Mouse (Mus musculus): ENCODE results near the gene Tmx1. TPM values are rescaled to one million over a fixed set of nuclear protein-coding genes. Genes with fewer than 3 reads are reported as not detected.

Tmx1 gene
- polyA plus RNA-seq, 1 experiment, result 29.8 TPM

- no peak overlapping the region for H3K27ac ChIP-seq (ENCODE audit: insufficient read depth, low read length)
- WGBS, result 82% methylated on average over 3 of the region's 3 CpGs
- no peak for DNase-seq
- H3K4me3 ChIP-seq (replicated peaks; ENCODE audit: insufficient read depth, low read depth, low read length), result no peak overlapping the region
- no peak for TF ChIP-seq CTCF (IDR thresholded peaks at IDR 0.05; ENCODE audit: borderline replicate concordance, insufficient read depth, low read depth, low read length)
- TF ChIP-seq POLR2A (IDR thresholded peaks at IDR 0.05; ENCODE audit: borderline replicate concordance, insufficient read depth, low read length), result no peak
- H3K27me3 ChIP-seq (ENCODE audit: control insufficient read depth, insufficient read depth, low read length), result no peaks in the 10 kb centered on the region
- no peaks in the 10 kb centered on the region; the same call in 1 of the 2 replicates for H3K4me1 ChIP-seq (ENCODE audit: control insufficient read depth, insufficient read depth, low read length)
These were observed 25.0 kb upstream of the Tmx1 start for GRCm38 (mm10) chr12:70427885-70428284.

- Histone ChIP-seq H3K4me3 (replicated peaks; ENCODE audit: insufficient read depth, low read depth, low read length) (no peak overlapping the region), H3K27me3 (ENCODE audit: control insufficient read depth, insufficient read depth, low read length) (no peaks in the 10 kb centered on the region), H3K27ac (ENCODE audit: insufficient read depth, low read length) (no peak overlapping the region), H3K4me1 (ENCODE audit: control insufficient read depth, insufficient read depth, low read length) (no peaks in the 10 kb centered on the region; the same call in 1 of the 2 replicates)
- WGBS, result 87% methylated on average over 4 of the region's 4 CpGs
- no peak for TF ChIP-seq POLR2A (IDR thresholded peaks at IDR 0.05; ENCODE audit: borderline replicate concordance, insufficient read depth, low read length)
- no peak for TF ChIP-seq CTCF (IDR thresholded peaks at IDR 0.05; ENCODE audit: borderline replicate concordance, insufficient read depth, low read depth, low read length)
- DNase-seq, result no peak
These were observed 23.3 kb upstream of the Tmx1 start for GRCm38 (mm10) chr12:70429637-70430036.

GRCm38 (mm10) chr12:70430307-70430950 lies 22.5 kb upstream of the Tmx1 start:
- no peak overlapping the region for H3K27ac ChIP-seq (ENCODE audit: insufficient read depth, low read length)
- TF ChIP-seq CTCF (IDR thresholded peaks at IDR 0.05; ENCODE audit: borderline replicate concordance, insufficient read depth, low read depth, low read length), result 0 out of 2 replicates have a peak, but pooled peaks have one; percentile 5
- no peak for TF ChIP-seq POLR2A (IDR thresholded peaks at IDR 0.05; ENCODE audit: borderline replicate concordance, insufficient read depth, low read length)
- DNase-seq, result peak; percentile 31 to 44
- no peaks in the 10 kb centered on the region for H3K27me3 ChIP-seq (ENCODE audit: control insufficient read depth, insufficient read depth, low read length)
- no peaks in the 10 kb centered on the region; the same call in 1 of the 2 replicates for H3K4me1 ChIP-seq (ENCODE audit: control insufficient read depth, insufficient read depth, low read length)
- WGBS, result 23% methylated on average over 8 of the region's 8 CpGs
- no peak overlapping the region for H3K4me3 ChIP-seq (replicated peaks; ENCODE audit: insufficient read depth, low read depth, low read length)

GRCm38 (mm10) chr12:70431428-70431827 lies 21.5 kb upstream of the Tmx1 start:
- Histone ChIP-seq H3K27me3 (ENCODE audit: control insufficient read depth, insufficient read depth, low read length) (no peaks in the 10 kb centered on the region), H3K4me1 (ENCODE audit: control insufficient read depth, insufficient read depth, low read length) (no peaks in the 10 kb centered on the region; the same call in 1 of the 2 replicates), H3K4me3 (replicated peaks; ENCODE audit: insufficient read depth, low read depth, low read length) (no peak overlapping the region), H3K27ac (ENCODE audit: insufficient read depth, low read length) (no peak overlapping the region)
- no peak for DNase-seq
- TF ChIP-seq POLR2A (IDR thresholded peaks at IDR 0.05; ENCODE audit: borderline replicate concordance, insufficient read depth, low read length) (no peak), CTCF (IDR thresholded peaks at IDR 0.05; ENCODE audit: borderline replicate concordance, insufficient read depth, low read depth, low read length) (no peak)
- 15% methylated on average over 5 of the region's 5 CpGs for WGBS

GRCm38 (mm10) chr12:70449961-70450360 lies 2.9 kb upstream of the Tmx1 start:
- H3K27ac ChIP-seq (ENCODE audit: insufficient read depth, low read length), result no peak overlapping the region
- no peak overlapping the region for H3K4me3 ChIP-seq (replicated peaks; ENCODE audit: insufficient read depth, low read depth, low read length)
- no peaks in the 10 kb centered on the region for H3K27me3 ChIP-seq (ENCODE audit: control insufficient read depth, insufficient read depth, low read length)
- H3K4me1 ChIP-seq (ENCODE audit: control insufficient read depth, insufficient read depth, low read length), result no peaks in the 10 kb centered on the region; the same call in 1 of the 2 replicates
- TF ChIP-seq POLR2A (IDR thresholded peaks at IDR 0.05; ENCODE audit: borderline replicate concordance, insufficient read depth, low read length) (no peak), CTCF (IDR thresholded peaks at IDR 0.05; ENCODE audit: borderline replicate concordance, insufficient read depth, low read depth, low read length) (no peak)
- DNase-seq, result no peak

- H3K27ac ChIP-seq (ENCODE audit: insufficient read depth, low read length), result no peak overlapping the region
- no peak for DNase-seq
- TF ChIP-seq CTCF (IDR thresholded peaks at IDR 0.05; ENCODE audit: borderline replicate concordance, insufficient read depth, low read depth, low read length) (no peak), POLR2A (IDR thresholded peaks at IDR 0.05; ENCODE audit: borderline replicate concordance, insufficient read depth, low read length) (no peak)
- no peaks in the 10 kb centered on the region for H3K27me3 ChIP-seq (ENCODE audit: control insufficient read depth, insufficient read depth, low read length)
- WGBS, result 95% methylated on average over 3 of the region's 3 CpGs
- H3K4me1 ChIP-seq (ENCODE audit: control insufficient read depth, insufficient read depth, low read length), result no peaks in the 10 kb centered on the region; the same call in 1 of the 2 replicates
- H3K4me3 ChIP-seq (replicated peaks; ENCODE audit: insufficient read depth, low read depth, low read length), result no peak overlapping the region
These were observed 1.4 kb upstream of the Tmx1 start for GRCm38 (mm10) chr12:70451533-70451932.

GRCm38 (mm10) chr12:70452143-70452542 lies 752 bp upstream of the Tmx1 start:
- Histone ChIP-seq H3K4me3 (replicated peaks; ENCODE audit: insufficient read depth, low read depth, low read length) (no peak overlapping the region), H3K4me1 (ENCODE audit: control insufficient read depth, insufficient read depth, low read length) (no peaks in the 10 kb centered on the region; the same call in 1 of the 2 replicates), H3K27me3 (ENCODE audit: control insufficient read depth, insufficient read depth, low read length) (no peaks in the 10 kb centered on the region), H3K27ac (ENCODE audit: insufficient read depth, low read length) (no peak overlapping the region)
- WGBS, result 90% methylated on average over 2 of the region's 2 CpGs
- DNase-seq, result no peak
- TF ChIP-seq CTCF (IDR thresholded peaks at IDR 0.05; ENCODE audit: borderline replicate concordance, insufficient read depth, low read depth, low read length) (no peak), POLR2A (IDR thresholded peaks at IDR 0.05; ENCODE audit: borderline replicate concordance, insufficient read depth, low read length) (no peak)

GRCm38 (mm10) chr12:70455226-70455625 lies 2.3 kb downstream of the Tmx1 start:
- Histone ChIP-seq H3K27me3 (ENCODE audit: control insufficient read depth, insufficient read depth, low read length) (no peaks in the 10 kb centered on the region), H3K27ac (ENCODE audit: insufficient read depth, low read length) (no peak overlapping the region), H3K4me3 (replicated peaks; ENCODE audit: insufficient read depth, low read depth, low read length) (no peak overlapping the region), H3K4me1 (ENCODE audit: control insufficient read depth, insufficient read depth, low read length) (no peaks in the 10 kb centered on the region; the same call in 1 of the 2 replicates)
- TF ChIP-seq CTCF (IDR thresholded peaks at IDR 0.05; ENCODE audit: borderline replicate concordance, insufficient read depth, low read depth, low read length) (no peak), POLR2A (IDR thresholded peaks at IDR 0.05; ENCODE audit: borderline replicate concordance, insufficient read depth, low read length) (no peak)
- DNase-seq, result no peak
- WGBS, result 88% methylated on average over 8 of the region's 8 CpGs

All from cerebellum, adult 2 months (tissue).